Mouse (Mus musculus) MEL (cell line): Measurements from ENCODE around the gene Aox4.

ENCODE experiments used
- CTCF ChIP-seq, 3 experiments: IDR thresholded peaks in 2 of 3; conservative IDR thresholded peaks in 1 of 3; 2 replicates each; pipeline ENCODE4 v1.5.1; 2011 to 2012; ENCODE audit warnings: low read length in 3 of 3, low read depth in 2 of 3, mild to moderate bottlenecking in 2 of 3, improper control_type of control experiment in 1 of 3, inconsistent platforms in 1 of 3, mixed read lengths in 1 of 3, moderate library complexity in 1 of 3; ENCODE audit not compliant: control insufficient read depth in 1 of 3, insufficient read depth in 1 of 3, poor library complexity in 1 of 3, severe bottlenecking in 1 of 3
- MAX ChIP-seq: IDR thresholded peaks from 2 replicates; pipeline ENCODE4 v1.6.1; 2011; ENCODE audit warnings: low read length, improper control_type of control experiment
- POLR2A ChIP-seq, 2 experiments: IDR thresholded peaks; 2 replicates each; pipeline ENCODE4 v1.6.1; 2011 to 2012; ENCODE audit warnings: low read length in 2 of 2, mild to moderate bottlenecking in 2 of 2, control low read depth in 1 of 2, improper control_type of control experiment in 1 of 2, low read depth in 1 of 2, moderate library complexity in 1 of 2; ENCODE audit not compliant: control insufficient read depth in 1 of 2, insufficient read depth in 1 of 2, poor library complexity in 1 of 2
- SMC3 ChIP-seq: IDR thresholded peaks from 2 replicates; pipeline ENCODE4 v1.6.1; 2011; ENCODE audit warnings: low read depth, low read length, improper control_type of control experiment
- TAL1 ChIP-seq: IDR thresholded peaks from 2 replicates; pipeline ENCODE4 v1.6.1; 2012; ENCODE audit warnings: mild to moderate bottlenecking, inconsistent platforms, low read length, moderate library complexity, mixed read lengths

GRCm38 (mm10) chr1:58215956-58216532 is 5.8 kb downstream of the Aox4 start:
- TF ChIP-seq POLR2A (IDR thresholded peaks at IDR 0.05; ENCODE audit: control insufficient read depth in 1 of 2, insufficient read depth in 1 of 2, low read depth in 1 of 2, low read length in 2 of 2, poor library complexity in 1 of 2) (no peak), CTCF (IDR thresholded peaks at IDR 0.05 in 2 of 3, conservative IDR thresholded peaks at IDR 0.05 in 1 of 3; ENCODE audit: control insufficient read depth in 1 of 3, insufficient read depth in 1 of 3, low read depth in 2 of 3, low read length in 3 of 3, poor library complexity in 1 of 3, severe bottlenecking in 1 of 3) (no peak), MAX (no peak), TAL1 (no peak), SMC3 (no peak)
